Mouse (Mus musculus) embryo, embryonic 10.5 days (tissue): ENCODE results near the gene Cyp3a25.
"Not testable (repeated sequence)": the region's sequence is repeated elsewhere in the genome, so short reads cannot be mapped to it uniquely, and the experiment has no call there.

Experiments used
- DNase-seq: peaks from one replicate; pipeline ENCODE4 v3.0.0-alpha.2; 2015; ENCODE audit warnings: low spot score

Cyp3a25 gene

GRCm38 (mm10) chr5:146009509-146009908 lies at the start of gene Cyp3a25:
TSS of gene Cyp3a25 (minus strand) at chr5:146009618.
- not testable (repeated sequence) for DNase-seq

- DNase-seq = no peak
Measured at GRCm38 (mm10) chr5:146021136-146021535, 11.7 kb upstream of the Cyp3a25 start.

- no peak for DNase-seq
Measured at GRCm38 (mm10) chr5:146018275-146018674, 8.9 kb upstream of the Cyp3a25 start.

- no peak for DNase-seq
Measured at GRCm38 (mm10) chr5:146011251-146011650, 1.8 kb upstream of the Cyp3a25 start.

- DNase-seq = no peak
Measured at GRCm38 (mm10) chr5:145967080-145967479, 42.3 kb downstream of the Cyp3a25 start.
